Mouse (Mus musculus): ENCODE measurements around the gene Slc38a4.

DNA sequence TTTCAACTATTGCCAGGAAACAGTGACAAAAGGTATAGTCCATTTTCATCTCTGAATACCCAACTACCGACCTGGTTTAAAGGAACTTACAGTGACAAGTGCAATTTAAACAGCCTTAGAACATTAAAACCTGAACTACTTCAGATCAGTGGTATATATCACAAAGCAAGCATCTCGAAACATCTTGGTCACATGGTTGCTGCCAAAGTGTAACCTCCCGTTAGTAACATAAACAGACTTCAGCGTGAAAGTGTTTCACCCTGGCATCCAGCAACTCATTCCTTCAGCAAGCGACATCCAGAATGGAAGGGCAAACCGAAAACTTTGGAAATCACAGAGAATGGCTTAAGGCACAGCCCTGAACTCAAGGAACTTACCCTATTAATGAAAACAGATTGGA is 29.1 kb downstream of the Slc38a4 start:
- TF ChIP-seq GATA1 (IDR thresholded peaks at IDR 0.05; ENCODE audit: low read length) (no peak), TAL1 (IDR thresholded peaks at IDR 0.05; ENCODE audit: low read length) (no peak)
